Mouse (Mus musculus) ovary, postnatal 14 days (tissue): Measurements from ENCODE around the gene Pdzd2.

Experiments
- DNase-seq: peaks from one replicate; pipeline ENCODE4 v3.0.0; 2022; ENCODE audit warnings: low spot score

The Pdzd2 gene

DNA sequence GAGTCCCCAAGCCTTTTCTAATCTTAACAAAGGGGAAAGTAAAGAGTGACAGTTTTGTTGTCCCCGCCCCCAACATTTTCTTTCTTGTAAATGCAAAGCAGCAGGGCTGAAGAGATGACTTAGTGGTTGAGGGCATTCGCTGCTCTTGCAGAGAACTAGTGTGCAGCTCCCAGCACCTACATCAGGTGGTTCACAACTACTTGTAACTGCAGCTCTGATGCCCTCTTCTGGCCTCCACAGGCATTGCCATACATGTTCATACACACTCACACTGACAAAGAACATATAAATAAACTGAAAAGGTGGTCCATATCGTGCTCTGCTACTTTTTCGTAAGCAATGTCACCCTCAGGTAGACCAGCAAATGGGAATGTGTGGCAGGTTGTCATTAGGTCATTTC is 116.2 kb downstream of the Pdzd2 start:
- DNase-seq, result no peak

DNA sequence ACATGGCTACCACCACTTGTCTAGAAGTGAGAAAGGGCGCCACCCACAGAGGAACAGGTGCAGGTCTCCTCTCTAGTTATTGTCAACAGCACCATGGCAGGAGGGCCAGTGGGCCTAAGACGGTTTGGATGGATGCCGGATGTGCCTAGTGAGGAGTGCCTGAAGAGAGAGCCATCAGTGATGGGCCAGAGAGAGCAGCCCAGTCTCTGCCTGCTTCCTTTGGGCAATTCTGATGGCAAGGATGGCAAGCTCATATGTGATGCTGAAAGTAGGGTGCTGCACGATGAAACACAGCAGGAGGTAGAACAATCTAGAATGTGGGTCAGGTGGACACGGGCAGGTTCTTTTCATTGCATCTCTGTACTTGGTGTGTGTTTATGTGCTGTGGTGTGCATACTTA is 117.0 kb downstream of the Pdzd2 start:
- no peak for DNase-seq

DNA sequence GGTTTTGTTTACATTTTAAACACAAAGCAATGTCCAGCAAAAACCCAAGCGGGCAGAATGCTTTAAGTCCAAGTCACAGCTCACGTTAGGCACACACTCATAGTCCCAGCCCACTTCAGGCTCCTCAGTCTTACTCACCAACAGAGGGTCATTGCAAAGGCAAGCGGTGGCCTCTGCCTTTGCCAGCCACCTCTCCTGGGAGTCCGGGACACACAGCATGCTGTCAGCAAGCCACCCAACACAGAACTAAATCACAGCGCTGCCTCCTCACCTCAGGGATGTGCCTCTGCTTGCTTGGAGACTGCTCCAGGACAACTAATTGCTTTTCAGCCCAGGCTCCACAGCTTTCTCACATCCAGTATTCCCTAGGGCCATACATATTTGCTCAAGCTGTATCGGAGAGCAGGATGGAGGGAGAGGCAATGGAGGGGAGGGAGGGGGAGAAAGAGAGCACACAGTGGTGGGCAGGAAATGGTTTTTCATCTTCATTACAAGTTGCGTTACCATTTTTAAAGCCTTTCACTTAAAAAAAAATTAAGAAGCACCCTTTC is 117.6 kb downstream of the Pdzd2 start:
- no peak for DNase-seq

DNA sequence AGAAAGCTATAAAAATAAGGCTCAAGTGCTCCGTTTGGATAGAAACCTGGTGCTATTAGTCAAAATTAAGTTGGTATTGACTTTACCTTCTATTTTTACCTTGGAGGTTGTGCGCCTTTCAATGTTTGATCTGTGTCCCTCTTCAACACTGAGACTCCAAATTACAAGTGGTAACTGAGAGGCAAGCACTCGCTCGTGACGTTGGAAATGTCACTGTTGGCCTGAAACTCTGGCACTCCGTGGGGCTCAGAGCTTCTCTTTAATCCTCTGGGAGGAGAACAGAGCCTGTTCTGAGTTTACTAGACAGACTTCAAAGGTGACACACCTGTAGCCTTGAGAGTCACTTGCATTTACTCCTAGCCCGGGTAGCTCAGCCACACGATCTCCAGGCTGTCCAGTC is 120.5 kb downstream of the Pdzd2 start:
- no peak for DNase-seq

DNA sequence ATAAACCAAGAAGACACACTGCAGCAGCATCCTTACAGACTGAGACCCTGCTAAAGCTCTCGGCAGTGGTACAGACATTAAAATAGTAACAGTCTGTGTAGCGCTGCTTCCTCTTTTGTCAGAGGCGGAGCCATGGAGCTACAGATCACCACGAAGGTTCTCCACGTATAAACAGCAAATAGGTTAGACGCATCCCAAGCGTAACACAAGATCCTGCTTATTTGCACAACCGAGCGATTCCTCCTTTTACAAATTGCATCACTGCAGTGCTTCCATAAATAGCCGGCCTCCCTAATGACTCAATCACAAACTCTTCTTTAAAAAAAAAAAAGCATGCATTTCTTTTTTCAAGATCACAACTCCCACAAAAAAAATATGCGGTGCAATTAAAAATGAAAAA is 122.1 kb downstream of the Pdzd2 start:
- DNase-seq, result no peak

DNA sequence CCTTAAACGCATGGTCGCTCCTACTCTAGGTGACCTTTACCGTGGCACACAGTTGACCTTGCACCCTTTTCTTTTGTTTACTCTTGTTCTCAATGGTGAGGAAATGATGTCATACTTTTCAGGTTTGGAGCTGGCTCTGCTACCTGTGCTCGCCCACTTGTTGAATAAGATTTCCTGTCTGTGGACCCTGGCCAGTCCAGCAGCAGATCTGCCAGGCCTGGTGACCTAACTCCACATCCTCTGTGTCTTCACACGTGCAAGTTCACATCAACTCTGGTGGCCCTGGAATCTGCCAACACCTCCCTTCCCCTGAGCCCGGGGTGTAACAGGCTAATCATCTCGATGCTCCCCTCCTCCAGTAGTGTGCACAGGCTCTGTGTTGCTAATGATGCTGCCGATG is 122.5 kb downstream of the Pdzd2 start:
- no peak for DNase-seq

DNA sequence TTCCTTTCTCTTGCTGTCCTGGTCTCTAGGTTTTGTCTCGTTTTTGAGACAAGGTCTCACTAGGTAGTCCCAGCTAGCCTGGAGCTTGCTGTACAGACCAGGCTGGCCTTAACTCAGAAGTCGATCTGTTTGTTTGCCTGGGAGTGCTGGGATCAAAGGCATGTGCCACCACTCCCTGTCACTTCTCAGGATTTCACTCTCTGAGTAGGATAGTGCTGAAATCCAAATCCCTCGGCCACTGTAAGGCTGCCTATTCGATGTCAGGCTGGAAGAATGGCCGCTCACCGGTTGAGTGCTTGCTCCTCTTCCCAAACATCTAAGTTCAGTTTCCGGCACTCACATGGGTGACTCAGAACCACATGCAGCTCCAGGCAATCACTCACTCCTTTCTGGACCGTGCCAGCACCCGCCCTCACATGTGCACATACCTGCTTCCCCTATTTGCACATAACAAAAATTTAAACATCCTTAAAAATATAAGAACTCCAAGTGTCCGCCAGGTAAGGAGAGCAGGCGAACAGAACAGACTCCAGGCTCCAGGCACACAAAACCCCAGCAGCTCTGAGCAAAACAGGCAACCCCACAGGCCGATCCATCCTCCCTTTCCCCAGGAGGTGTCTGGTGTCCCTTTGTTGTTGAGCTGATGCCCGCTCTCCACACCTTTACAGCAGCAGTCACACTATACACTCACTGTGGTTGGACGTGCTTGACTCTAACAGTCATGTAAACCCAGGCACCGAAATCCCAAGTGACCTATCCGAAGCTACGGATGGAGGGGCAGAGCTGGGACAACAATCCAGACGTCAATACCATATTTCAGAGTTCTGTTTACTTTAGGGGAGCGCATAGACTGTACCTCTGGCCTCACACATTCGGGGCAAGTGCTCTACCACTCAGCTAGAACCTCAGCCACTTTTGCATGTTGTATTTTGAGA is 124.5 kb downstream of the Pdzd2 start:
- no peak for DNase-seq

DNA sequence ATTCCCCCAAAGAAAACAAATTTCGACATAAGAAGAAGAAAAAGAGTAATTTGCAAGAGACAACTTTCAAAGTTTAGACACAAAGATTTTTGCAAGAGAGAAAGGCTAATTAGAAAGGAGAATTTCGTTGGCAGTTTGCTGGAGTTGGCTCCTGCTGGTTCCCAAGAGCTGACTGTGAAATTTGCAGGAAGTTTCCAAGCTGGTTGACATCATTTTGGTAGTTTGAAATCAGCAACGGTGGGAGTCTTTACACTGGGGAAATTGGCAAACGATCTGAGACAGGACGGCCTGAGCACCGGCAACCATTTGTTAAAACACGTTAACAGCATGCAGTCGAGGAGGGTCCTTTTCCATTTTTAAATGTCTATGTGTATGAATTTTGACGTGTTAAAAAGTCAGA is 125.7 kb downstream of the Pdzd2 start:
- no peak for DNase-seq

DNA sequence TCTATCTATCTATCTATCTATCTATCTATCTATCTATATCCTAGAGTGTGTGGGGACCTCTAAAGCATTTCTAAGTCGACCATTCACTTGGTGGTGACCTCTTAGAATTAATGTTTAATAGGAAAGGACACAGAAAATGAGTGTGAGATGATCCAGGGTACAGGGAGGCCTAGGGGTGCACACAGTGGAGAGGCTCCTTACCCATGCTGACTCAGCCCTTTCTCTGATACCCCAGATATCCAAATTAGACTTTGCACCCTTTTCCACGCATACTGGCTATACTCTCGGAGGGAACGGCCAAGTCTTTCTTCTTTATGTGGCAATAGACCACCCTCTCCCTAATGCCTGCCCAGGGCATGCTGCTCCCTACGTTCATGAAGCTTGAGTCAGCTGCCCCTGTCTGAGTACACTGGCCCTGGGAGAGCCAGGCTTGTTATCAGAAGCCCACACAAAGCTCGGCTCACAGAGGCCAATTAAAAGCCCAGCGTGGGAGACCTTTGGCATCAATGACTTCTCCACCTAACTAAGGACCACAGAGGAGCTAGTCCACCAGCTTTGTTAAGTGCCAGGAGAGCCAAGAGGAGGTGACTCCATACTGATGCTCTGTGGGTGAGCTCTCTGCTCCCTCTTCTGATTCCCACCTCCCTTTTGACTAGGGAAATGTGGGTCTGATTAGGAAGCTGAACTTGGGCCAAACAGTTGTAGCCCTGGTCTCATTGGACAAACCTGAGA is 126.6 kb downstream of the Pdzd2 start:
- no peak for DNase-seq

DNA sequence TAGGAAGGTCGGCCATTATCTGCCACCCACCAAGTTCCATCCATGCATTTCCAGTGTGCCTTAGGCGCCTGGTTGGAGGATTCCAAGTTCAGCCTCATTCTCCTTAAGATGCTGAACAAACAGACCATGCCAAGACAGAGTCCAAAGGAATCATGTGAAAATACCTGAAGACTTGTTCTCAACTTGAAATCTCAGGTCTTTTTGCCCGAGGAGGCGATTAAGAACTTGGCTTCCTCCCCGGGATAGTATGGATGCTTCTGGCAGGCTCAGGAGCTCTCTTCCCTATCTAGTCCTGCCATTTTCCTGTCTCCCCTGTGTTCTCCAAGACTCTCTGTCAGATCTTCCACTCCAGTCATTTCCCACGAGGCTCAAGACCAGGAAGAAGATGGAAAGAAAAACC is 131.6 kb downstream of the Pdzd2 start:
- no peak for DNase-seq

DNA sequence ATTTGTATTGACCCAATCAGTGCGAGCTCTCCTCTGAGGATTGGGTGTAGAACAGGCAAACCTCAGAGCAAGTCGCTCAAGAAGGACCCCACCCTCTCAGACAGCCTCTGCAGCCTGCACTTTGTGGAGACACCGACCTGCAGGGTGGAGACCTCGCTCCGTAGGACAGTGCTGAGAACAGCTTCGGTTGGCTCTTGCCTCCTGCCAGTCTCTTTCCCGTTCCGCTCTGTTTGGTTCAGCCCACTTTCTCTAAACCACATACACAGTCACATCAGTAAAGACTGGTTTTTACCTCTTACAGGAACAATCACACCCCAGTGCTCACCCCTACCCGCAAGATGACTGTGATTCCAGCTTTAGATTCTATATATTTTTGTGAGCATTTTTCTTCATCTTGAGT is 133.4 kb downstream of the Pdzd2 start:
- DNase-seq, result no peak

DNA sequence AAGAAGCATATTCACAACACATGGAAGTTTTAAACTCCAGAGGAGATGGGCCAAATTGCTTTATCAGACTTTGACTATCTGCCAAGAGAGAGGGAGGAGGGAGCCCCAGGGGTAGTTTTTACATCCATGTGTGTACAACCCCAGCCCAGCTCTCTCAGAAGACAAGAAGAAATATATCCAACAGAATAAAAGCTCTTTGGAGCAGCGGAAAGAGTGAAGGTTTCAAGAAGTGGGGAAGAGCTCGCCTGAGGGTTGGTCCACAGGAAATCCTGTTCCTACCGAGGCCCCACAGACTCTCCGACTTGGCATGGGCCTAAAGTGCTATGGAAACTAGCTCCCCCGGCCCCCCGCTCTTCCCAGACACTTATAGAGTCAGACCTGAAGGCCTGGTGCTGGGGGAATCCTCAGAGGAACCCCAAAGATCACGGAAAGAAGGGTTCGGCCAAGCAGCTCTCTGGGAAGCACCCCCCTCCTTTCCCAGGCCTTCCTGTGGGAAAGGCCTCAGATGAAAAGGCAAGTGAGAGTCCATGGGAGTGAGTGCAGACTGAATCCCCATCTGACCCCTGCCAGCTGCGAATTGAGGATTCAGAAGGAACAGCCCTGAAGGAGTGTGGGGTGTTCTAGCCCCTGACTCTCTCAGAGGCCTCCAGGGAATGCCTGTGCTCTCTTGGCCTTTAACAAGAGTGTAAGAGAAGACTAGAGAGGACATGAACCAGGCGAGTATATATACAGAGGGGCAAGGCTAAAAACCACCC is 134.3 kb downstream of the Pdzd2 start:
- DNase-seq, result peak; percentile 18

DNA sequence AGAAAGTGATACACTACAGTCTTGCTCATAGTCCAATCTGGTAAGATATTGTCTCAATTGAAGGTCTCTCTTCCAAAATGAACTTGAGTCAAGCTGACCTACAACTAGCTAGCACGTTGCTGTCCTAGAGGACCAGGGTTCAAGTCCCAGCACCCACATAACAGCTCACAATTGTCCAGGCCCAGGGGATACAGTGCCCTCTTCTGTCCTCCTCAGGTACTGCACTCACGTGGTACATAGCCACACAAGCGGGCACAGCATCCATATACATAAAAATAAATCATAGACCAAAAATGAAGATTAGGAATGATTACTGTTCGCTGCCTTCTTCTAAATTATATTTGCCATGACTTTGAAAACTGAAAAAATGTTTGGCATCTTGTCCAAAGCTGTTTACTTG is 136.1 kb downstream of the Pdzd2 start:
- no peak for DNase-seq

DNA sequence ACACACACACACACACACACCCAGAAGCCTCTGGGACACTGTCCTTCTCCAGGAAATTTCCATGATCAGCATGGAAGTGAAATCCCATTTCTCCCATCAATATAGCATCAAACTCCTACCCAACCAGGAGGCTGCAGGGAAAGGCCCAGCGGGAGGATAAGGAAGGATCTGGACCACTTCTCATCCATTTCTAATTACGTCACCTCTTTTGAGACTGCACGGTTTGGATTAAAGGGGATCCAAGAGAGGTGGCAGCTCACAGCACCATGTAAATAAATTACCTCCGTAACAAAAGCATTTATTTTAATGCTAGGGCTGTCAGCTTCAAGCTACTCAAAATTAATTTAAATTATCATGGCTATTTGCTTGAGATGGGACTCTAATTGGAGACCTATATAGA is 146.6 kb downstream of the Pdzd2 start:
- DNase-seq, result no peak

DNA sequence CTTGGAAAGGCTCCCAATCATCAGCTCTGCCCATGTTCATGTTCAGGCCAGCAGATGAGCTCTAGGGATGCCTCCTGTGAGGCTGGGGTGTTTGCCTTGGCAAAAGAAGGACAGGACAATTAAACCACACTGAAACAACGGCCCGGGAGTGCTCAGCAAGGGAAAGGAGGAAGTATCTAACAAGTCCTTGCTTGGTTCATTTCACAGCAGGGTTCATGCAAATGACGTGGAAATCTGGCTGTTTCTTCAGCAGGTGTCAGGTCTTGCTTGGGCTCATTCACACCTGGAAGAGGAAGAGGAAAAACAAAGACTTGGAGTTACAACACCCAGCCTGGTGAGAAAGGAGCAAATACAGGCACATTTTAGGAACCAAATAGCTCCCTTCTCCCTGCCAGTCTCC is 147.1 kb downstream of the Pdzd2 start:
- no peak for DNase-seq

DNA sequence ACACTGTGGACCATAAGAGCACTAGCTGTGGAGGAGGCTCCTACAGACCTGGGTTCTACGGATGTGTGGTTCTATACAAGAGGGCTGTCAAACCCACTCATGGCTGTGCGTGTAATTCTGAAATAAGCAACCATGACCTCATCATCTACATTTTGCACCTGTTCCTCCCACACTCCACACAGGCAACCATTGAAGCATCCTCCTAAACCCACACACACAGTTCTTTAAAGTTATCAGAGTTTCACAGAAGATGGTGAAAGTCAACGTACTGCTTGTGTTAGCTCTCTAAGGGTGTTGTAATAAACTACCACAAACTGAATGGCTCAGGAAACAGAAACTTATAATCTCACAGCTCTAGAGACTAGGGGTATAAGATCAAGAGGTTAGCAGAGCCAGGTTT is 151.1 kb downstream of the Pdzd2 start:
- no peak for DNase-seq

DNA sequence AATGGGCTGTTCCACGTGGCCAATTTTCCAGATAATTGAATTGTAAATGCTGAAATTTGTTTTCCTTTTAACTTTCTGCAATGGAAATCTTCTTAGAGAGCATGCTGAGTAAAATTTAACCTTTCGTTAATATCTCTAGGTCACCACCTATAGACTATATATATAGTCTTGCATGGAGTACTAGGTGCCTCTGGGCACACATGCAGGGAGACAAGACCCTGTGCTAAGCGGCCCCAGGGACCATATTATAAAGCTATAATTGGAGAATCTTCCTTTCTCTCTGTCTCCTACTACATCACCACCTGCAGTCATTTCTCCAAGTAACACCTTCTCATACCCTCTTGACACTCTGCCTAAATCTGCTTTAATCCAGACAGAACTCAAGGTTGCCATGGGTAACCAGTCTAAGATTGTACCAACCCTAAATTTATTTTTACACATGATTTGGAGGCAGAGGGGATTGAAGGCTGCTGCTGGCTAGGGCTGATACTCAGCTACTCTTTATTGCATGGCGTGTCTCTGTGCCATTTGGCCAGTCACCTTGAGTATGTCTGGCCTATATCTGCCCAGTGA is 152.8 kb downstream of the Pdzd2 start:
- no peak for DNase-seq

DNA sequence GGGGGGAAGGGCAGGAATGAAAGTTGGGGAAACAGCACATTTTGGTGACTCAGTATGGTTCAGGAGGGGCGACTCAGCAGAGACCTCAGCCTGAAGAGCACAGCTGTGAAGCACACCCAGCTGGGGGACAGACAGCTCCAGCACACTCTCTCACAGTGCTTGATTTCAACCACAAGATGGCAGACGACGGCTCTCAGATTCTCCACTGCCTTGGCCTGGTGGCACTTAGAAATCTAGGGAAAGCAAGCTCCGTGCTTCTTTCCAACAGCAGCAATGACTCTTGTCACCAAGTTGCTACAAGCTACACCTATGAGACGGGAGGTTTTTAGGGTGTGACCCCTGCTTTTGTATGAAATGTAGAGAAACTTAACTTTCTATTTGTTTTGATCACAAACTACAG is 153.6 kb downstream of the Pdzd2 start:
- DNase-seq, result peak; percentile 55

DNA sequence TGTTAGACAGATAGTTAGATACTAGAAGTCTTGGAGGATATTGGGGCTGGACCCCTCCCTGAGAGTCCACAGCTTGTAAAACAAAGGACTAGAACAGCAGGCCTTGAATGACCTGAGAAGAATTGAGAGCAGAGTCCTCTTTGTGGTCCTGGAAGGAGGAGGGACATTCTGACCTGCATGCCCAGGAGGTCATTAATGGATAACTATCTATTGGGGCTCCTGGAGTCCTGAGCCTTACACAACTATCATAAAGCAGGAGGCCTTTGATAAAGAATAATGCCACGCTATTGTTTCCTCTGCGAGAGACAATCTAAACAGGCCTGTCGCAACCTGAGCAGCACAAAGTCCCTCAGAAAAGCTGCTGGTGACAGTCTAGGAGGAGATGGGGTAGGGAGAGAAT is 156.7 kb downstream of the Pdzd2 start:
- no peak for DNase-seq

DNA sequence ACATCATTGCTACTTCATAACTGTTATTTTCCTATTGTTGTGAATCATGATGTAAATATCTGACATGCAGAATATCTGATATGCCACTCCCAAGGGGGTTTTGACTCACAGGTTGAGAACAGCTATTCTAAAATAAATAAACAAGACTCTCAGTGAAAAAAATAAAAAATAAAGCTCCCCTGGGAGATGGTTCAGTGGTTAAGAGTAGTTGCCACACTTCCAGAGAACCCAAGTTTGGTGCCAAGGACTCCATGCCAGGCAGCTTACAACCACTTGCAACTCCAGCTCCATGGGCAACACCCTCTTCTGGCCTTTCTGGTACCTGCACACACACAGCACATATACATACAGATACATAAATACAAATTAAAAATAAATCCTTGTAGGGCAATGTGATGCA is 157.3 kb downstream of the Pdzd2 start:
- DNase-seq, result no peak

DNA sequence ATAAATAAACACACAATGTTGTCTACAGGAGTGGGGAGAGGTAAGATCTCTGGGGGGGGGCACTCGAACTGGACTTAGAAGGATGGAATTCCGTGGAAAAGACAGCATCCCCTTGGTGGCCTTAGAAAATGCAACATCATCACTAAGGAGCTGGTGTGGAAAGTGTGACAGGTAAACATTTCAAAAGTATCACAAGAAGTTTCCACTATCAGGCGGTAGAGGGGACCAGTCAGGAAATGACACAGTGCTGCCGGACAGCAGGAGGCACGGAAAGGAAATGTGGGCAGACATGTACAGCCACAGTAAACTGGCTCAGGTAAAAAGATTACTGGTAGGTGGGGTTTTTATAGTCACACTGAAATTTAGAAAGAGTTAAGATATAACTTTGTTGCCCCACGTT is 160.5 kb downstream of the Pdzd2 start:
- DNase-seq, result no peak

DNA sequence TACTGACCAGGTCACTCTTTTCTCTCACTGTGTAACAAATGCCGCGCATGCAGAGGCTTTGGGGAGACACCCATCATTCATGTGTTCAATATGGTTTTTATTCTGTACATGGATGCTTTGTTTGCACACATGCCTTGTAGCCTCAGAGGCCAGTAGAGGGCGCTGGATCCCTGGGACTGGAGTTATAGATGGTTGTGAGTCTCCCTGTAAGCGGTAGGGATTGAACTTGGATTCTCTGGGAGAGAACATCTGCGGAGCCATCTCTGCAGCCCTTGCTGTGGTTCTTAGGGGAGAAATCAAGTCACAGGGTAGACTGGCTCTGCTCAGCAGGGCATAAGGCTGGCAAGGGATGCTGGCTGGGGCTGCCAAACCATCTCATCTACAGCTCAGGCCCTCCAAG is 161.4 kb downstream of the Pdzd2 start:
- peak; percentile 41 for DNase-seq
